Mouse (Mus musculus) kidney, adult 18-20 months (tissue): ENCODE results near the gene Pnpla1.
"Not testable (repeated sequence)": the region's sequence is repeated elsewhere in the genome, so short reads cannot be mapped to it uniquely, and the experiment has no call there.

Experiments
- DNase-seq: peaks from one replicate; pipeline ENCODE4 v3.0.0; 2021

Pnpla1 gene

GRCm38 (mm10) chr17:28858205-28858604 lies at the start of gene Pnpla1:
Gene Pnpla1 (plus strand): TSS chr17:28858411.
- no peak for DNase-seq

- no peak for DNase-seq
These were observed 49.5 kb upstream of the Pnpla1 start for GRCm38 (mm10) chr17:28808714-28809113.

GRCm38 (mm10) chr17:28809175-28809831 lies 48.9 kb upstream of the Pnpla1 start:
- DNase-seq = no peak

GRCm38 (mm10) chr17:28812345-28812744 lies 45.9 kb upstream of the Pnpla1 start:
- peak; percentile 34 for DNase-seq

GRCm38 (mm10) chr17:28814529-28815097 lies 43.6 kb upstream of the Pnpla1 start:
- peak; percentile 28 for DNase-seq

GRCm38 (mm10) chr17:28815384-28816004 lies 42.7 kb upstream of the Pnpla1 start:
- no peak for DNase-seq

GRCm38 (mm10) chr17:28816326-28816725 lies 41.9 kb upstream of the Pnpla1 start:
- not testable (repeated sequence) for DNase-seq

- no peak for DNase-seq
These were observed 41.1 kb upstream of the Pnpla1 start for GRCm38 (mm10) chr17:28816875-28817811.

GRCm38 (mm10) chr17:28820189-28820588 lies 38.0 kb upstream of the Pnpla1 start:
- DNase-seq = no peak

GRCm38 (mm10) chr17:28823004-28823745 lies 35.0 kb upstream of the Pnpla1 start:
- no peak for DNase-seq

- no peak for DNase-seq
These were observed 34.5 kb upstream of the Pnpla1 start for GRCm38 (mm10) chr17:28823749-28824148.

- no peak for DNase-seq
These were observed 33.3 kb upstream of the Pnpla1 start for GRCm38 (mm10) chr17:28824896-28825295.

GRCm38 (mm10) chr17:28825359-28826041 lies 32.7 kb upstream of the Pnpla1 start:
- no peak for DNase-seq

GRCm38 (mm10) chr17:28827665-28828231 lies 30.5 kb upstream of the Pnpla1 start:
- no peak for DNase-seq

GRCm38 (mm10) chr17:28829120-28829519 lies 29.1 kb upstream of the Pnpla1 start:
- no peak for DNase-seq

- DNase-seq = no peak
These were observed 27.1 kb upstream of the Pnpla1 start for GRCm38 (mm10) chr17:28831065-28831464.

GRCm38 (mm10) chr17:28832040-28832439 lies 26.2 kb upstream of the Pnpla1 start:
- no peak for DNase-seq

GRCm38 (mm10) chr17:28832875-28833274 lies 25.3 kb upstream of the Pnpla1 start:
- no peak for DNase-seq

GRCm38 (mm10) chr17:28834676-28835075 lies 23.5 kb upstream of the Pnpla1 start:
- DNase-seq = peak; percentile 35

GRCm38 (mm10) chr17:28837840-28838239 lies 20.4 kb upstream of the Pnpla1 start:
- DNase-seq = no peak

- DNase-seq = not testable (repeated sequence)
These were observed 16.3 kb upstream of the Pnpla1 start for GRCm38 (mm10) chr17:28841947-28842346.
